Mouse (Mus musculus): ENCODE measurements around the gene Cpeb3. TPM values are rescaled to one million over a fixed set of nuclear protein-coding genes. Genes with fewer than 3 reads are reported as not detected.

The Cpeb3 gene
- polyA plus RNA-seq, 1 experiment from 2014 or later = 2.0 TPM

DNA sequence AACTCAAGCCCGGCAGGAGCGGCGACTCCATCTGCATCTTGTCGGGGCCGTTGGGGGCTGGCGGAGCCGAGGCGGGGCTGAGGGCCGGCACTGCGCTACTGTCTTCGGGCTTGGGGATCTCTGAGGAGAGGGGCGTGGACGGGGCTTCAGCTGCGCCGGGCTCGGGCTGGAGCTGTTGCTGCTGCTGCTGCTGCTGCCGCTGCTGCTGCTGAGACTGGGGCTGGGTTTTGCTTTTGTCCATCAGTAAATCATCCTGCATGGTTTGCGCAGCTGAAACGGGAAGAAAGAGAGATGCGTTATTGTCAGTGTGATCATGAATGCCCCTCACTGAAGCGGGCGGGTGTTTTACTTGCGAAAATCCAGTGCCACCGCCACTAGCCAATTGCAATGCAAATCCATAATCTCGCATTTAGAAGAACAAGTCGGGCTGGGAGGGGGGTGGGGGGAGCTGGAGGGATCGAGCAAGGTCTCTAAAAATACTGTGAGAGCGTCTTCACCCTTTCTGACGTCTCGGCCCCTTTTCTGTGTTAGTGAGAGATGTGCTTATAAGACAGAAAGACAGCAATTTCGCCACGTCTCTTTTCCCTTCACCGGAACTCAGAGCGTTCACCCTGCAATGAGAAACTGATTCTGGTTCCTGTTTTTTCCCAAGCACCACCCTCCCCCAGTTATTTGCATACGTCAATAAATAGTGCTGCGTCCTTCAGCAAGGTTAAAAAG is 33.5 kb downstream of the Cpeb3 start:
- Histone ChIP-seq H3K27ac (ENCODE audit: low read depth, low read length) (peak overlapping the region; percentile 34; the same call in 1 of the 2 replicates), H3K36me3 (ENCODE audit: control insufficient read depth, insufficient read depth, low read length) (no peaks in the 10 kb centered on the region), H3K4me1 (replicated peaks; ENCODE audit: control insufficient read depth, insufficient read depth, low read length) (peaks cover 11% of the 10 kb centered on the region), H3K27me3 (replicated peaks; ENCODE audit: control insufficient read depth, insufficient read depth, low read length) (peaks cover 40% of the 10 kb centered on the region), H3K4me3 (ENCODE audit: low read depth, low read length) (peak overlapping the region; percentile 69), H3K4me2 (peak overlapping the region; percentile 98), H3K9ac (ENCODE audit: low read depth, low read length) (peak overlapping the region; percentile 56), H3K9me3 (ENCODE audit: control insufficient read depth, low read length) (no peaks in the 10 kb centered on the region)
- WGBS = under 1% methylated on average over 36 of the region's 36 CpGs
- ATAC-seq (replicated peaks; ENCODE audit: low FRiP score) (peak; percentile 56), DNase-seq (ENCODE audit: low spot score) (peak; percentile 77)

- peak overlapping the region; percentile 69 for H3K4me3 ChIP-seq (ENCODE audit: low read depth, low read length)
- H3K9me3 ChIP-seq (ENCODE audit: control insufficient read depth, low read length) = no peaks in the 10 kb centered on the region
- peak overlapping the region; percentile 98 for H3K4me2 ChIP-seq
- peaks cover 11% of the 10 kb centered on the region for H3K4me1 ChIP-seq (replicated peaks; ENCODE audit: control insufficient read depth, insufficient read depth, low read length)
- no peak for DNase-seq (ENCODE audit: low spot score)
- WGBS = 0% methylated on average over 70 of the region's 70 CpGs
- no peak overlapping the region for H3K27ac ChIP-seq (ENCODE audit: low read depth, low read length)
- peak overlapping the region; percentile 56 for H3K9ac ChIP-seq (ENCODE audit: low read depth, low read length)
- H3K27me3 ChIP-seq (replicated peaks; ENCODE audit: control insufficient read depth, insufficient read depth, low read length) = peaks cover 40% of the 10 kb centered on the region
- H3K36me3 ChIP-seq (ENCODE audit: control insufficient read depth, insufficient read depth, low read length) = no peaks in the 10 kb centered on the region
- peak; percentile 57 for ATAC-seq (replicated peaks; ENCODE audit: low FRiP score)
Observed at GRCm38 (mm10) chr19:37174116-37174715, 34.2 kb downstream of the Cpeb3 start.

- Histone ChIP-seq H3K4me1 (replicated peaks; ENCODE audit: control insufficient read depth, insufficient read depth, low read length) (peaks cover 5% of the 10 kb centered on the region; the same call in 1 of the 2 replicates), H3K36me3 (ENCODE audit: control insufficient read depth, insufficient read depth, low read length) (no peaks in the 10 kb centered on the region), H3K4me3 (ENCODE audit: low read depth, low read length) (peak overlapping the region; percentile 69), H3K9ac (ENCODE audit: low read depth, low read length) (no peak overlapping the region), H3K27me3 (replicated peaks; ENCODE audit: control insufficient read depth, insufficient read depth, low read length) (peaks cover 40% of the 10 kb centered on the region), H3K4me2 (peak overlapping the region; percentile 98), H3K9me3 (ENCODE audit: control insufficient read depth, low read length) (no peaks in the 10 kb centered on the region), H3K27ac (ENCODE audit: low read depth, low read length) (no peak overlapping the region)
- WGBS = 36% methylated on average over 20 of the region's 20 CpGs
- DNase-seq (ENCODE audit: low spot score) (no peak), ATAC-seq (replicated peaks; ENCODE audit: low FRiP score) (no peak)
Observed at GRCm38 (mm10) chr19:37173331-37174115, 34.9 kb downstream of the Cpeb3 start.

GRCm38 (mm10) chr19:37172566-37173130 is 35.8 kb downstream of the Cpeb3 start:
- no peak overlapping the region for H3K4me2 ChIP-seq
- peaks cover 40% of the 10 kb centered on the region for H3K27me3 ChIP-seq (replicated peaks; ENCODE audit: control insufficient read depth, insufficient read depth, low read length)
- H3K27ac ChIP-seq (ENCODE audit: low read depth, low read length) = no peak overlapping the region
- ATAC-seq (replicated peaks; ENCODE audit: low FRiP score) (no peak), DNase-seq (ENCODE audit: low spot score) (no peak)
- H3K4me1 ChIP-seq (replicated peaks; ENCODE audit: control insufficient read depth, insufficient read depth, low read length) = 0 out of 2 replicates have a peak, but pooled peaks cover 2% of the 10 kb centered on the region
- no peak overlapping the region for H3K4me3 ChIP-seq (ENCODE audit: low read depth, low read length)
- H3K36me3 ChIP-seq (ENCODE audit: control insufficient read depth, insufficient read depth, low read length) = no peaks in the 10 kb centered on the region
- H3K9me3 ChIP-seq (ENCODE audit: control insufficient read depth, low read length) = no peaks in the 10 kb centered on the region
- H3K9ac ChIP-seq (ENCODE audit: low read depth, low read length) = no peak overlapping the region
- WGBS = 66% methylated on average over 11 of the region's 11 CpGs

- Histone ChIP-seq H3K27ac (ENCODE audit: low read depth, low read length) (no peak overlapping the region), H3K36me3 (ENCODE audit: control insufficient read depth, insufficient read depth, low read length) (no peaks in the 10 kb centered on the region), H3K9ac (ENCODE audit: low read depth, low read length) (no peak overlapping the region), H3K9me3 (ENCODE audit: control insufficient read depth, low read length) (no peaks in the 10 kb centered on the region), H3K4me2 (no peak overlapping the region), H3K27me3 (replicated peaks; ENCODE audit: control insufficient read depth, insufficient read depth, low read length) (peaks cover 39% of the 10 kb centered on the region), H3K4me1 (replicated peaks; ENCODE audit: control insufficient read depth, insufficient read depth, low read length) (0 out of 2 replicates have a peak, but pooled peaks cover 2% of the 10 kb centered on the region), H3K4me3 (ENCODE audit: low read depth, low read length) (no peak overlapping the region)
- no peak for DNase-seq (ENCODE audit: low spot score)
- ATAC-seq (replicated peaks; ENCODE audit: low FRiP score) = no peak
- WGBS = 58% methylated on average over 1 of the region's 1 CpGs
Observed at GRCm38 (mm10) chr19:37172096-37172495, 36.3 kb downstream of the Cpeb3 start.

DNA sequence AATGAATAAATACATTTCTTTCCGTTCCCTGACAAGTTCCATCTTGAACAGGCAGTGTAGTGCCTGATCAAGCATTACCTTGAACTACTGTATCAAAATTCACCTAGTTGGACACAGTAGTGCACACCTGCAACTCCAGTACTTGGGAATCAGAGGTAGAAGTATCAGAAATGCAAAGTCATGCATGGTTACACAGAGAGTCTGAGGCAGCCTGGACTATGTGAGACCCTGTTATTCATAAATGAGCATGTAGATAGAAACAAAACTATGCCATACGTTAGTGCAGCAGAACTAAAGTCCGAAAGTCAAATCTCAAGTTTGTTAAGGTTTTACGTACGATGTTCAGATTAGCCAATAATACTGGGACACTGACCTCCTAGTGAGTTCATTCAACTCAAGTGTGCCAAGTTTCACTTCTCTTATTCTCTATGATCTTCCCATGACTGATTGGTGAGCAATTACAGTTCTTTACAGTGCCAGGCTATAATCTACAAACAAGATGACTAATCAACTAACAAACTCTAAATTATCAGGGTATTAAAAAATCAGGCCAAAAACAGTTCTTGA is 51.5 kb downstream of the Cpeb3 start:
- H3K36me3 ChIP-seq (ENCODE audit: control insufficient read depth, insufficient read depth, low read length) = no peaks in the 10 kb centered on the region
- DNase-seq (ENCODE audit: low spot score) (no peak), ATAC-seq (replicated peaks; ENCODE audit: low FRiP score) (no peak)
- no peak overlapping the region for H3K4me2 ChIP-seq
- no peak overlapping the region for H3K4me3 ChIP-seq (ENCODE audit: low read depth, low read length)
- H3K4me1 ChIP-seq (replicated peaks; ENCODE audit: control insufficient read depth, insufficient read depth, low read length) = no peaks in the 10 kb centered on the region
- no peak overlapping the region for H3K27ac ChIP-seq (ENCODE audit: low read depth, low read length)
- H3K9ac ChIP-seq (ENCODE audit: low read depth, low read length) = no peak overlapping the region
- WGBS = 87% methylated on average over 5 of the region's 5 CpGs
- no peaks in the 10 kb centered on the region for H3K27me3 ChIP-seq (replicated peaks; ENCODE audit: control insufficient read depth, insufficient read depth, low read length)
- no peaks in the 10 kb centered on the region for H3K9me3 ChIP-seq (ENCODE audit: control insufficient read depth, low read length)

- ATAC-seq (replicated peaks; ENCODE audit: low FRiP score) = no peak
Observed at GRCm38 (mm10) chr19:37156040-37156439, 52.4 kb downstream of the Cpeb3 start.

GRCm38 (mm10) chr19:37147145-37147544 is 61.3 kb downstream of the Cpeb3 start:
- no peaks in the 10 kb centered on the region for H3K36me3 ChIP-seq (ENCODE audit: control insufficient read depth, insufficient read depth, low read length)
- no peak overlapping the region for H3K27ac ChIP-seq (ENCODE audit: low read depth, low read length)
- no peaks in the 10 kb centered on the region for H3K27me3 ChIP-seq (replicated peaks; ENCODE audit: control insufficient read depth, insufficient read depth, low read length)
- no peak overlapping the region for H3K9ac ChIP-seq (ENCODE audit: low read depth, low read length)
- DNase-seq (ENCODE audit: low spot score) = no peak
- ATAC-seq (replicated peaks; ENCODE audit: low FRiP score) = no peak
- H3K4me3 ChIP-seq (ENCODE audit: low read depth, low read length) = no peak overlapping the region
- H3K4me2 ChIP-seq = no peak overlapping the region
- peaks cover 5% of the 10 kb centered on the region for H3K4me1 ChIP-seq (replicated peaks; ENCODE audit: control insufficient read depth, insufficient read depth, low read length)
- 31% methylated on average over 4 of the region's 4 CpGs for WGBS
- no peaks in the 10 kb centered on the region for H3K9me3 ChIP-seq (ENCODE audit: control insufficient read depth, low read length)

More at GRCm38 (mm10) chr19:37156040-37156439, 52.4 kb downstream of the Cpeb3 start:
- no peaks in the 10 kb centered on the region for H3K36me3 ChIP-seq (ENCODE audit: control insufficient read depth, insufficient read depth, low read length)
- H3K4me2 ChIP-seq = no peak overlapping the region
- no peak overlapping the region for H3K4me3 ChIP-seq (ENCODE audit: low read depth, low read length)
- H3K27ac ChIP-seq (ENCODE audit: low read depth, low read length) = no peak overlapping the region
- no peaks in the 10 kb centered on the region for H3K4me1 ChIP-seq (replicated peaks; ENCODE audit: control insufficient read depth, insufficient read depth, low read length)
- 71% methylated on average over 4 of the region's 4 CpGs for WGBS
- H3K9ac ChIP-seq (ENCODE audit: low read depth, low read length) = no peak overlapping the region
- H3K9me3 ChIP-seq (ENCODE audit: control insufficient read depth, low read length) = no peaks in the 10 kb centered on the region
- DNase-seq (ENCODE audit: low spot score) = no peak
- H3K27me3 ChIP-seq (replicated peaks; ENCODE audit: control insufficient read depth, insufficient read depth, low read length) = no peaks in the 10 kb centered on the region
